Mouse (Mus musculus) right cerebral cortex, postnatal 14 days (tissue): Measurements from ENCODE around the gene Aipl1.
"Not testable (repeated sequence)": the region's sequence is repeated elsewhere in the genome, so short reads cannot be mapped to it uniquely, and the experiment has no call there.

ENCODE experiments used
- DNase-seq: peaks from one replicate; pipeline ENCODE4 v3.0.0; 2022

Aipl1 gene

GRCm38 (mm10) chr11:72014674-72015073 is 22.6 kb downstream of the Aipl1 start:
- DNase-seq = no peak

DNA sequence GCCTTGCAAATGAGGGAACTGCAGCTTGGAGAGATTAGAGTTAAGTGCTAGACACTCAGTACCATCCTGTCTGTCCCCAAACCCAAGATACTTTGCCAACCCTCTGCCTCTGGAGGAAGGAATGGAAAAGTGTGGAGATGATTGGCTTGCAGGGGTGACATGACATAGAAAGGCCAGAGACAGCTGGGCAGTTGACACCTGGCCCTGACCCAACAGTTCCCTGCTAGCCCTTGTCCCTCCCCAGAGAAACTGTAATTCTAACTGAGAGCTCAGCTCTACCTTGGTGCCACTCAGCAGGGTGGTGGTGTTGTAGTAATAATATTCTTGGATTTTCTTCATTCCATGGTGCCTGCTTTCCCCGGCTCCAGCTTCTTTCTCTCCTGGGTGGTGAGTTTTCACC is 25.4 kb downstream of the Aipl1 start:
- no peak for DNase-seq

DNA sequence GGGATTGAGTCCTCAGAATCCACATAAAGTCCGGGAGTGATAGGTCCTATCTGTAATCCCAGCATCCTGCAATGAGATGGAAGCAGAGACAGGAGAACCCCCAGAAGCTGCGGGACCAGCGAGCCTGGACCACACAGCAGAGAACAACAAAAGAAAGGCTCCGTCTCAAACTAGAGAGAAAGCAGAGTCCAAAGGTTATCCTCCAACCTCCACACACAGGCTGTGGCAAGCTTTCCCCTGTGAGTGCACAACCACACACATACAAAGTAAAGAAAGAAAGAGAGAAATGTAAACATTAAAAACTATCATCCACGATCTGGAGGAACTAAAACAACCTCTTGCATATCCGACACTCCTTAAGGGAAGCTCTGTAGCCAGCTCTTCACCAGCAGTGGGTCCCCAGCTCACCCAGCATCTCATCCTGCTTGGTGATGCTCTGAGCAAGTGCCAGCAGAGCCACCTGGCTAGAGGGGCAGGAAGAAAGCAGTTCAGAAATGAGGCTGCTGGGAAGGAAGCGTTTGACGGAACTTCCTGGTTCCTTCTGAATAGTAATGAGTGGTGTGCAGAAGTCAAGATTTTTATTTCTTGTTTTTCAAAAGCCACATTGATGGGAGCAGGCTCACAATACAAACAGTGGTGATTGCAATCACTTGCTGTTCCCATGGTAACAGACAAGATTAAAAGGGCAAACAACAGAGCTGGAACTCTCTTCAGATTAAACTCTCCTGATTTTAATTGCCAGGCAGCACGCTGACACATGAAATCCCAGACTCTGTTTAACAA is 26.2 kb downstream of the Aipl1 start:
- no peak for DNase-seq

DNA sequence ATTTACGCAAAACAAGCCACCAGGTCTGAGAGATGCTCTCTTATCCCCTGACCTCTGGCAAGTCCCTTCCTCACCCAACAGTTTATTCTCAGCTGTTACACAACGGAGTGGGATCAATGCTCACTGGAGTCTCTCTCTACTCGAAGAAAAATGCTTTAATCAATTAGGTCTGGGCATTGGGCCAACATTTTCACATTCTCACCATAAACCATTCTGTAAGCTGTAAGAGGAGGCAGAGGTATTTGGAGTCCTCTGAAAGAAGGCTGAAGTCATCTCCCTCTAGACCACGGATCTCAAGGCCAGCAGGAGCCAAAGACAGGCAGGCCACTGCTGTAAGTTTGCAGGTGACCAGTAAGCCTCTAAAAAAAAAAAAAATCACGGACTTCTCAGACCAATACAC is 26.9 kb downstream of the Aipl1 start:
- DNase-seq = no peak

- no peak for DNase-seq
These were observed 31.8 kb downstream of the Aipl1 start for GRCm38 (mm10) chr11:72005547-72005946.

- no peak for DNase-seq
These were observed 34.1 kb downstream of the Aipl1 start for GRCm38 (mm10) chr11:72003171-72003570.

- no peak for DNase-seq
These were observed 35.0 kb downstream of the Aipl1 start for GRCm38 (mm10) chr11:72002138-72002853.

- DNase-seq = no peak
These were observed 37.1 kb downstream of the Aipl1 start for GRCm38 (mm10) chr11:72000194-72000593.

DNA sequence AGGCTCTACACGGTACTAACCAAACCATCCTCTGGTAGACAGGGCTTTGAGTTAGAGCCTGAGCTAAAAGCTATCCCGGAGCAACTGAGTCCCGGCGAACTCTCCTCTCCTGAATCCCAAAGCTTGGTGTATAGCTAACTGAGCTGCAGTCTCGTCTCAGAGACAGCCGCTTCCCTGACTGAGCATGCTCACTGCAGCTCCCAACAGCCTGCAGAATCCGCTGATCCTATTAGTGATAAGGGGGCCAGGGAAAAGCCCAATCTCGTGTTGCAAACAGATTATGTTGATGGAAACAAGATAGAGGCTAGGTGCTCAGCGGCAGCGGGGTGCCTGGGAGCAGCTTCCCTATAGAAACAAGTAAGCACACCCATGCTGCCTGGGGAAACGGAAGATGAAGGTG is 40.5 kb downstream of the Aipl1 start:
- no peak for DNase-seq

DNA sequence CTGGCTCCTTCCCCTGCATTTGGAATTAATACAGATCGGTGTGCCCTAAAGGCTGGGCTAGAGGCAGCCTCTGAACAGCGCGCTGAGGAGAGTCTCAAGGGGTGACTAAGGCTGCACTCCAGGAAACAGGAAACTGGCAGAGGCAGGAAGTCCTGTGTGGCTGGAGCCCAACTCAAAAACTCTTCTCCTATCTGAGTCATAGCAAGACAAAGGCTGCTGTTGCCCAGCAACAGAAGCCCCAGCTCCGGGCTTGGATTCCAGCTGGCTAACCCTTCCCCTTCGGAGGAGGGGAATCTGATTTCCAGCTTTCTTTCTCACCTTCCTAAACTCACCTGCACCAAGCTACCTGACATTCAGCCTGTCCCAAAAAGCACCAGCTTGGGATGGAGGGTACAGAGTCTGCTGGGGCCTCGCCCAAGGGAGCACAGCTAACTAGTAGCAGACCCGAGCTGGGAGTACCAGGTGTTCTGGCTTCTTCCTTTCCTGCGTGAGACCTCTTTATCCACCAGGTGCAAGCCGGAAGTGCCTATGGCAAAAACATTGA is 41.3 kb downstream of the Aipl1 start:
- DNase-seq = peak; percentile 43

DNA sequence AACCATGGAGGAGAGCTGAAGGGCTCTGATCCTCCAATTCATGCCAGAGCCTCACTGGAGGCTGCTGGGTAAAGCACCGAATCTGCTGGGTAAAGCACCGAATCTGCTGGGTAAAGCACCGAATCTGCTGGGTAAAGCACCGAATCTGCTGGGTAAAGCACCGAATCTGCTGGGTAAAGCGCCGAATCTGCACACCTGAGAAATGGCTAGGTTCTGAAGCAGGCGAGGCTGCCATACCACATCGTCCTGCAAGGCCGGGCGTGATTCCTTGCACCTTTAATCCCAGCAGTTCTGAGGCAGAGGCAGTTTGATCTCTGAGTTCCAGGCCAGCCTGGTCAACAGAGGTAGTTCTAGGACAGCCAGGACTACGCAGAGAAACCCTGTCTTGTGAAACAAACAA is 44.9 kb downstream of the Aipl1 start:
- DNase-seq = no peak

DNA sequence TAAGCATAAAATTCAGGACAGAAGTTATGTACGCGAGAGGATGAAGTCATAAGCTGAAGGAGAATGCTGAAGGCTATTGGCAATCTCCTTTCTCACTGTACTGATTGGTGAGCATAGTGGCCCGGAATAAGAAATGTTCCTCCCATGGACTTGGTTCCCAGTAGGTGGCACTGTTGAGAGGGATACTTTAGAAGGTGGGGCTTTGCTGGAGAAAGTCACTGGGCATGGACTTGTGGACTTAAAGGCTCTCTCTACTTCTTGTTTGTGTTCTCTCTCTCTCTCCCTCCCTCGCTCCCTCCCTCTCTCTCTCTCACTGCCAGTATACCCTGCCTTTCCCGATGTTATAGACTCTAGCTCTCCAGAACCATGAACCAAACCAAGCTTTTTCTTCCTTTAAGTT is 45.8 kb downstream of the Aipl1 start:
- no peak for DNase-seq

DNA sequence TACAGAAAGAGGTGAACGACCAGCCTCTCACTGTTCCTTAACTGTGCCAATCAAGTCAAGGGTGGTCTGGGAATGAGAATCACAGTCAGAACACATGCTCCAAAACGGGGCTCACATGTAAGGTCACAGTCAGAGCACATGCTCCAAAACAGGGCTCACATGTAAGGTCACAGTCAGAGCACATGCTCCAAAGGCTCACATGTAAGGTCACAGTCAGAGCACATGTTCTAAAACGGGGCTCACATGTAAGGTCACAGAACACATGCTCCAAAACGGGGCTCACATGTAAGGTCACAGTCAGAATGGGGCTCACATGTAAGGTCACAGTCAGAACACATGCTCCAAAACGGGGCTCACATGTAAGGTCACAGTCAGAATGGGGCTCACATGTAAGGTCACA is 47.9 kb downstream of the Aipl1 start:
- not testable (repeated sequence) for DNase-seq

- no peak for DNase-seq
These were observed 49.9 kb downstream of the Aipl1 start for GRCm38 (mm10) chr11:71987159-71988150.

DNA sequence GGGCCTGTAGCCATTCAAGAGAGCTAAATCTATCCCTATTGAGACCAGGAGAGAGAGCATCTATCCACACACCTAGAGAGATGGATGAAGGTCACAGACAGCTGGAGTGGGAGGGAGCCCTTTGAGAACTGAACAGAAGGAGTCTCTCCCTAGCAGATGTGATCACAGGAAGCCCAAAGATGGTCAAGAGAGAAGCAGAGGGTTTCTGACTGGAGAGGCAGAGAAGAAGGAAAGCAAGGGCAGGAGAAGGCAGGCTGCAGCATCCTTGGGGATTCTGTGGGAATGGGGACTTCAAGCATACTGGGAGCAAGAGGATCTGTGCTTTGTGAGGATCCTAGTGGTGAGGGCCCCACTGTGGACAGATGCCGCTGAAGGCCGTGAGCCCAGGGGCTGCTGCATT is 51.5 kb downstream of the Aipl1 start:
- DNase-seq = no peak

- DNase-seq = no peak
These were observed 52.1 kb downstream of the Aipl1 start for GRCm38 (mm10) chr11:71985101-71985711.

GRCm38 (mm10) chr11:71984093-71984492 is 53.2 kb downstream of the Aipl1 start:
- no peak for DNase-seq
